Mouse (Mus musculus): ENCODE measurements around the gene Trim25. TPM values are rescaled to one million over a fixed set of nuclear protein-coding genes. Genes with fewer than 3 reads are reported as not detected.

Trim25 gene
- total and polyA plus RNA-seq, 3 experiments = 22.2 to 43.0 TPM; not detected in 1

- Histone ChIP-seq H3K4me3 (ENCODE audit: control insufficient read depth in 1 of 2, insufficient read depth in 1 of 2, low read depth in 2 of 2, low read length in 2 of 2) (no peak overlapping the region), H3K36me3 (ENCODE audit: control insufficient read depth in 1 of 2, insufficient read depth in 2 of 2, low read length in 2 of 2) (peaks cover 0 to 18% of the 10 kb centered on the region in 2 experiments; a peak in 3 of 4 replicates), H3K27ac (ENCODE audit: control insufficient read depth, low read depth, low read length) (no peak overlapping the region), H3K79me2 (ENCODE audit: control insufficient read depth, insufficient read depth, low read length, poor library complexity) (no peaks in the 10 kb centered on the region), H3K9ac (ENCODE audit: control insufficient read depth, low read depth, low read length, poor library complexity, severe bottlenecking) (no peak overlapping the region), H3K27me3 (ENCODE audit: control insufficient read depth in 1 of 2, insufficient read depth in 2 of 2, low read length in 2 of 2) (no peaks in the 10 kb centered on the region), H3K9me3 (replicated peaks; ENCODE audit: insufficient read depth, low read length) (no peaks in the 10 kb centered on the region), H3K4me1 (ENCODE audit: control insufficient read depth in 1 of 2, insufficient read depth in 2 of 2, low read length in 2 of 2) (peaks cover 10 to 15% of the 10 kb centered on the region in 2 experiments; a peak in 3 of 4 replicates)
- no peak for DNase-seq (ENCODE audit: low read depth, low spot score)
- TF ChIP-seq GABPA (IDR thresholded peaks at IDR 0.05; ENCODE audit: low read depth, low read length) (no peak), SIN3A (IDR thresholded peaks at IDR 0.05; ENCODE audit: low read length) (no peak), ZKSCAN1 (IDR thresholded peaks at IDR 0.05; ENCODE audit: low read depth, low read length) (no peak), TBP (IDR thresholded peaks at IDR 0.05; ENCODE audit: low read depth, low read length) (no peak), TCF12 (IDR thresholded peaks at IDR 0.05; ENCODE audit: low read depth, low read length) (no peak), KAT2A (conservative IDR thresholded peaks at IDR 0.05; ENCODE audit: low read depth, low read length) (no peak)
Observed at GRCm38 (mm10) chr11:88951576-88951975, 47.6 kb upstream of the Trim25 start.

DNA sequence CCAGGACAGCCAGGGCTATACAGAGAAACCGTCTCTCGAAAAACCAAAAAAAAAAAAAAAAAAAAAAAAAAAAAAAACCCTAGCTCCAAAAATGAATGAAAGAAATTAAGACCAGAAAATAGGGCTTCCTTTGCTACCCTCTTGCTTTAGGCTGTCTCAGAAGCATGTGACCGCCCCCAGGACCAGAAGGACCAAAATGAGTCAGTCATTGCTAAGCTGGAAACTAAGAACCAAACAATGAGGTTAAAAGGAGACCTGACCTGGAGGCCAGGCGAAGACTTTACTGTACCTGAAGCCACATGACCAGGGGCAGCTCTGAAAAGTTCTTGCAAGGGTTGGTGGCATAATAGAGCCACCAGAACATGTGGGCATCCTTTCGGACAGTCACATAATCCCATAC lies 47.1 kb upstream of the Trim25 start:
- H3K79me2 ChIP-seq (ENCODE audit: control insufficient read depth, insufficient read depth, low read length, poor library complexity) = no peaks in the 10 kb centered on the region
- DNase-seq (ENCODE audit: low read depth, low spot score) = no peak

GRCm38 (mm10) chr11:88953582-88953981 lies 45.6 kb upstream of the Trim25 start:
- H3K27ac ChIP-seq (ENCODE audit: control insufficient read depth, low read depth, low read length) = no peak overlapping the region
- H3K4me1 ChIP-seq (ENCODE audit: control insufficient read depth in 1 of 2, insufficient read depth in 2 of 2, low read length in 2 of 2) = peaks cover 10 to 15% of the 10 kb centered on the region in 2 experiments; a peak in 3 of 4 replicates
- H3K27me3 ChIP-seq (ENCODE audit: control insufficient read depth in 1 of 2, insufficient read depth in 2 of 2, low read length in 2 of 2) = no peaks in the 10 kb centered on the region
- H3K9me3 ChIP-seq (replicated peaks; ENCODE audit: insufficient read depth, low read length) = no peaks in the 10 kb centered on the region
- no peak overlapping the region for H3K9ac ChIP-seq (ENCODE audit: control insufficient read depth, low read depth, low read length, poor library complexity, severe bottlenecking)
- DNase-seq (ENCODE audit: low read depth, low spot score) = no peak
- TF ChIP-seq GATA1 (IDR thresholded peaks at IDR 0.05; ENCODE audit: low read depth, low read length) = no peak
- TF ChIP-seq TCF12 (IDR thresholded peaks at IDR 0.05; ENCODE audit: low read depth, low read length) = peak; percentile 52; the same call in 1 of the 2 replicates
- TF ChIP-seq EP300 (IDR thresholded peaks at IDR 0.05; ENCODE audit: low read depth in 1 of 2, low read length in 2 of 2) = peak in 1 of 2 experiments; percentile 27; a peak in 1 of 4 replicates
- H3K79me2 ChIP-seq (ENCODE audit: control insufficient read depth, insufficient read depth, low read length, poor library complexity) = no peaks in the 10 kb centered on the region
- H3K4me3 ChIP-seq (ENCODE audit: control insufficient read depth in 1 of 2, insufficient read depth in 1 of 2, low read depth in 2 of 2, low read length in 2 of 2) = no peak overlapping the region
- peaks cover 0 to 19% of the 10 kb centered on the region in 2 experiments; a peak in 3 of 4 replicates for H3K36me3 ChIP-seq (ENCODE audit: control insufficient read depth in 1 of 2, insufficient read depth in 2 of 2, low read length in 2 of 2)

More for the DNA sequence above, 47.1 kb upstream of the Trim25 start:
- no peak for TF ChIP-seq ZMIZ1 (IDR thresholded peaks at IDR 0.05; ENCODE audit: low read depth, low read length)
- no peak for TF ChIP-seq SIN3A (IDR thresholded peaks at IDR 0.05; ENCODE audit: low read length)
- TF ChIP-seq SMC3 (IDR thresholded peaks at IDR 0.05; ENCODE audit: low read depth, low read length) = no peak
- no peak for TF ChIP-seq TBP (IDR thresholded peaks at IDR 0.05; ENCODE audit: low read depth, low read length)
- no peak for TF ChIP-seq KAT2A (conservative IDR thresholded peaks at IDR 0.05; ENCODE audit: low read depth, low read length)
- no peak for TF ChIP-seq BHLHE40 (IDR thresholded peaks at IDR 0.05; ENCODE audit: borderline replicate concordance, low read depth, low read length)
- TF ChIP-seq EP300 (IDR thresholded peaks at IDR 0.05; ENCODE audit: low read depth in 1 of 2, low read length in 2 of 2) = no peak
- TF ChIP-seq HCFC1 (IDR thresholded peaks at IDR 0.05; ENCODE audit: low read depth, low read length) = no peak
- TF ChIP-seq UBTF (IDR thresholded peaks at IDR 0.05; ENCODE audit: borderline replicate concordance, insufficient read depth, low read depth, low read length) = no peak
- no peak for TF ChIP-seq MAX (IDR thresholded peaks at IDR 0.05; ENCODE audit: low read length)
- TF ChIP-seq JUND (IDR thresholded peaks at IDR 0.05; ENCODE audit: low read depth, low read length) = no peak
- TF ChIP-seq TCF12 (IDR thresholded peaks at IDR 0.05; ENCODE audit: low read depth, low read length) = no peak
- no peak for TF ChIP-seq MEF2A (IDR thresholded peaks at IDR 0.05; ENCODE audit: extremely low read depth, insufficient replicate concordance, low read depth, low read length, poor library complexity, severe bottlenecking)
- TF ChIP-seq CTCF (IDR thresholded peaks at IDR 0.05 in 2 of 3, conservative IDR thresholded peaks at IDR 0.05 in 1 of 3; ENCODE audit: control insufficient read depth in 1 of 3, insufficient read depth in 1 of 3, low read depth in 2 of 3, low read length in 3 of 3, poor library complexity in 1 of 3, severe bottlenecking in 1 of 3) = no peak
- TF ChIP-seq RCOR1 (IDR thresholded peaks at IDR 0.05; ENCODE audit: low read depth, low read length) = no peak
- no peak for TF ChIP-seq ZNF384 (IDR thresholded peaks at IDR 0.05; ENCODE audit: low read depth, low read length)
- no peak for TF ChIP-seq NRF1 (IDR thresholded peaks at IDR 0.05; ENCODE audit: insufficient read depth, low read depth, low read length, poor library complexity, severe bottlenecking)
- TF ChIP-seq MXI1 (IDR thresholded peaks at IDR 0.05; ENCODE audit: low read depth, low read length) = no peak
- no peak for TF ChIP-seq ZC3H11A (IDR thresholded peaks at IDR 0.05; ENCODE audit: low read depth, low read length)
- no peak for TF ChIP-seq E2F4 (IDR thresholded peaks at IDR 0.05; ENCODE audit: borderline replicate concordance, low read depth, low read length)
- H3K36me3 ChIP-seq (ENCODE audit: control insufficient read depth in 1 of 2, insufficient read depth in 2 of 2, low read length in 2 of 2) = peaks cover 0 to 19% of the 10 kb centered on the region in 2 experiments; a peak in 3 of 4 replicates
- no peak overlapping the region for H3K4me3 ChIP-seq (ENCODE audit: control insufficient read depth in 1 of 2, insufficient read depth in 1 of 2, low read depth in 2 of 2, low read length in 2 of 2)
- H3K9ac ChIP-seq (ENCODE audit: control insufficient read depth, low read depth, low read length, poor library complexity, severe bottlenecking) = no peak overlapping the region
- no peaks in the 10 kb centered on the region for H3K27me3 ChIP-seq (ENCODE audit: control insufficient read depth in 1 of 2, insufficient read depth in 2 of 2, low read length in 2 of 2)
- peaks cover 10 to 15% of the 10 kb centered on the region in 2 experiments; a peak in 3 of 4 replicates for H3K4me1 ChIP-seq (ENCODE audit: control insufficient read depth in 1 of 2, insufficient read depth in 2 of 2, low read length in 2 of 2)
- H3K9me3 ChIP-seq (replicated peaks; ENCODE audit: insufficient read depth, low read length) = no peaks in the 10 kb centered on the region
- H3K27ac ChIP-seq (ENCODE audit: control insufficient read depth, low read depth, low read length) = no peak overlapping the region
